Mouse (Mus musculus): ENCODE data around the gene Shc4. TPM values are rescaled to one million over a fixed set of nuclear protein-coding genes. Genes with fewer than 3 reads are reported as not detected.

Shc4 gene
- total RNA-seq, 1 experiment from 2014 or later: 0.96 TPM

- ATAC-seq (replicated peaks; ENCODE audit: low read depth, poor library complexity, severe bottlenecking): no peak
These were observed 31.9 kb downstream of the Shc4 start for GRCm38 (mm10) chr2:125692010-125692409.

GRCm38 (mm10) chr2:125685441-125686150, 38.4 kb downstream of the Shc4 start:
- ATAC-seq (replicated peaks; ENCODE audit: low read depth, poor library complexity, severe bottlenecking): no peak

- no peak for ATAC-seq (replicated peaks; ENCODE audit: low read depth, poor library complexity, severe bottlenecking)
These were observed 39.1 kb downstream of the Shc4 start for GRCm38 (mm10) chr2:125684559-125685440.

- peak; percentile 62 for ATAC-seq (replicated peaks; ENCODE audit: low read depth, poor library complexity, severe bottlenecking)
These were observed 40.1 kb downstream of the Shc4 start for GRCm38 (mm10) chr2:125683895-125684294.

GRCm38 (mm10) chr2:125681811-125682210, 42.1 kb downstream of the Shc4 start:
- ATAC-seq (replicated peaks; ENCODE audit: low read depth, poor library complexity, severe bottlenecking): no peak

GRCm38 (mm10) chr2:125672957-125673631, 50.9 kb downstream of the Shc4 start, which contains the start of gene Eid1:
Gene Eid1, plus strand, starts transcription at chr2:125673095.
- ATAC-seq (replicated peaks; ENCODE audit: low read depth, poor library complexity, severe bottlenecking): peak; percentile 81

GRCm38 (mm10) chr2:125672568-125672956, 51.4 kb downstream of the Shc4 start:
- ATAC-seq (replicated peaks; ENCODE audit: low read depth, poor library complexity, severe bottlenecking): no peak

GRCm38 (mm10) chr2:125670846-125671245, 53.1 kb downstream of the Shc4 start:
- ATAC-seq (replicated peaks; ENCODE audit: low read depth, poor library complexity, severe bottlenecking): no peak

GRCm38 (mm10) chr2:125667721-125668120, 56.2 kb downstream of the Shc4 start:
- no peak for ATAC-seq (replicated peaks; ENCODE audit: low read depth, poor library complexity, severe bottlenecking)

GRCm38 (mm10) chr2:125667184-125667583, 56.8 kb downstream of the Shc4 start:
- peak; percentile 86 for ATAC-seq (replicated peaks; ENCODE audit: low read depth, poor library complexity, severe bottlenecking)

- peak; percentile 42 for ATAC-seq (replicated peaks; ENCODE audit: low read depth, poor library complexity, severe bottlenecking)
These were observed 57.3 kb downstream of the Shc4 start for GRCm38 (mm10) chr2:125666668-125667067.

GRCm38 (mm10) chr2:125665909-125666308, 58.0 kb downstream of the Shc4 start:
- no peak for ATAC-seq (replicated peaks; ENCODE audit: low read depth, poor library complexity, severe bottlenecking)

GRCm38 (mm10) chr2:125665213-125665612, 58.7 kb downstream of the Shc4 start:
- no peak for ATAC-seq (replicated peaks; ENCODE audit: low read depth, poor library complexity, severe bottlenecking)

- no peak for ATAC-seq (replicated peaks; ENCODE audit: low read depth, poor library complexity, severe bottlenecking)
These were observed 61.4 kb downstream of the Shc4 start for GRCm38 (mm10) chr2:125662517-125662916.

GRCm38 (mm10) chr2:125661156-125661555, 62.8 kb downstream of the Shc4 start:
- ATAC-seq (replicated peaks; ENCODE audit: low read depth, poor library complexity, severe bottlenecking): no peak

- no peak for ATAC-seq (replicated peaks; ENCODE audit: low read depth, poor library complexity, severe bottlenecking)
These were observed 63.3 kb downstream of the Shc4 start for GRCm38 (mm10) chr2:125660537-125661130.

GRCm38 (mm10) chr2:125659823-125660536, 64.0 kb downstream of the Shc4 start:
- peak; percentile 95 for ATAC-seq (replicated peaks; ENCODE audit: low read depth, poor library complexity, severe bottlenecking)

GRCm38 (mm10) chr2:125655391-125655790, 68.6 kb downstream of the Shc4 start:
- no peak for ATAC-seq (replicated peaks; ENCODE audit: low read depth, poor library complexity, severe bottlenecking)

- no peak for ATAC-seq (replicated peaks; ENCODE audit: low read depth, poor library complexity, severe bottlenecking)
These were observed 70.7 kb downstream of the Shc4 start for GRCm38 (mm10) chr2:125653286-125653685.

GRCm38 (mm10) chr2:125651563-125651962, 72.4 kb downstream of the Shc4 start:
- no peak for ATAC-seq (replicated peaks; ENCODE audit: low read depth, poor library complexity, severe bottlenecking)

All from common myeloid progenitor, adult 5-6 weeks (primary cell).